Mouse (Mus musculus) C2C12 (cell line): ENCODE results near the gene Haus2.
A peak's percentile ranks its signal among the peaks of the same experiment; 100 is the strongest.

ENCODE experiments used
- CEBPB ChIP-seq: IDR thresholded peaks from one replicate; pipeline ENCODE4 v1.6.1; 2011; ENCODE audit warnings: low read depth, mild to moderate bottlenecking, control low read depth, moderate library complexity
- CTCF ChIP-seq: IDR thresholded peaks from one replicate; pipeline ENCODE4 v1.5.1; 2011; ENCODE audit not compliant: control insufficient read depth, insufficient read depth, insufficient read length
- MAX ChIP-seq: IDR thresholded peaks from one replicate; pipeline ENCODE4 v1.6.1; 2011; ENCODE audit warnings: mild to moderate bottlenecking, control low read depth
- MYOD1 ChIP-seq: IDR thresholded peaks from one replicate; pipeline ENCODE4 v1.6.1; 2011; ENCODE audit warnings: low read depth; ENCODE audit not compliant: control insufficient read depth, insufficient read length
- MYOG ChIP-seq: IDR thresholded peaks from one replicate; pipeline ENCODE4 v1.6.1; 2011; ENCODE audit not compliant: control insufficient read depth, insufficient read length; ENCODE audit errors: extremely low read depth
- USF1 ChIP-seq: IDR thresholded peaks from one replicate; pipeline ENCODE4 v1.6.1; 2011; ENCODE audit warnings: low read depth, mild to moderate bottlenecking, control low read depth, moderate library complexity

GRCm38 (mm10) chr2:120566886-120567797, 42.0 kb upstream of the Haus2 start, which contains the start of gene Snap23:
- no peak for TF ChIP-seq CTCF
- no peak for TF ChIP-seq MYOD1
- no peak for TF ChIP-seq MYOG
- peak; percentile 19 for TF ChIP-seq MAX
- TF ChIP-seq CEBPB = no peak
- TF ChIP-seq USF1 = no peak
